Mouse (Mus musculus) midbrain, embryonic 14.5 days (tissue): ENCODE data around the gene Atad1. TPM values are rescaled to one million over a fixed set of nuclear protein-coding genes. Genes with fewer than 3 reads are reported as not detected.
"Not testable (repeated sequence)": the region's sequence is repeated elsewhere in the genome, so short reads cannot be mapped to it uniquely, and the experiment has no call there.

Experiments used
- ATAC-seq: fragments of 200-750 bp; cut with Nextera tagmentation; 2 replicates; pipeline ENCODE4 v1.8.0; 2017; ENCODE audit warnings: moderate number of reproducible peaks, moderate library complexity; ENCODE audit not compliant: low FRiP score, low TSS enrichment
- DNase-seq: peaks from one replicate; pipeline ENCODE4 v3.0.0-alpha.2; 2015
- H3K27ac ChIP-seq: fragments of 300-500 bp; sonication (generic); replicated peaks from 2 replicates; pipeline ENCODE4 v1.5.1; 2014; ENCODE audit warnings: mild to moderate bottlenecking, low read depth, low read length, moderate library complexity
- H3K27me3 ChIP-seq: fragments of 300-500 bp; sonication (generic); 2 replicates; pipeline ENCODE4 v1.6.1; 2014; ENCODE audit warnings: low read length, control low read depth, mixed read lengths; ENCODE audit not compliant: control insufficient read depth, insufficient read depth
- H3K36me3 ChIP-seq: fragments of 300-500 bp; sonication (generic); 2 replicates; pipeline ENCODE4 v1.6.1; 2014; ENCODE audit warnings: low read length, control low read depth; ENCODE audit not compliant: control insufficient read depth, insufficient read depth
- H3K4me1 ChIP-seq: fragments of 300-500 bp; sonication (generic); 2 replicates; pipeline ENCODE4 v1.6.1; 2014; ENCODE audit warnings: mild to moderate bottlenecking, antibody characterized with exemption, low read length, control low read depth; ENCODE audit not compliant: control insufficient read depth, insufficient read depth
- H3K4me2 ChIP-seq: fragments of 300-500 bp; sonication (generic); 2 replicates; pipeline ENCODE4 v1.6.1; 2014; ENCODE audit warnings: mild to moderate bottlenecking, low read length, moderate library complexity
- H3K4me3 ChIP-seq: fragments of 300-500 bp; sonication (generic); replicated peaks from 2 replicates; pipeline ENCODE4 v1.5.1; 2014; ENCODE audit warnings: low read depth, low read length
- H3K9ac ChIP-seq: fragments of 300-500 bp; sonication (generic); replicated peaks from 2 replicates; pipeline ENCODE4 v1.6.1; 2014; ENCODE audit warnings: mild to moderate bottlenecking, low read length, moderate library complexity
- H3K9me3 ChIP-seq: fragments of 300-500 bp; sonication (generic); 2 replicates; pipeline ENCODE4 v1.6.1; 2016; ENCODE audit warnings: low read length, control low read depth, mixed read lengths; ENCODE audit not compliant: control insufficient read depth
- WGBS: fragments of 180-500 bp; shearing (Covaris S2); extraction: QIAGEN DNeasy Blood & Tissue Kit; methylation state at CpG from one replicate; pipeline ENCODE4 v1.1.7; 2014; 5-methylcytosine and 5-hydroxymethylcytosine counted together
- polyA plus RNA-seq: library from polyadenylated mRNA; unstranded; fragments of >200 nt; fragmentation: Nextera tagmentation; extraction: Ambion mirVana; gene quantifications from 2 replicates; pipeline ENCODE4 v1.2.1, GENCODE M21; 2014

Gene Atad1
- polyA plus RNA-seq, 1 experiment from 2014 or later: 143 TPM

- H3K27ac ChIP-seq: peak overlapping the region; percentile 92
- H3K9ac ChIP-seq: peak overlapping the region; percentile 92
- DNase-seq: peak; percentile 96
- ATAC-seq: peak; percentile 96
- H3K4me1 ChIP-seq: peaks cover 18% of the 10 kb centered on the region
- peak overlapping the region; percentile 92 for H3K4me3 ChIP-seq
- under 1% methylated on average over 63 of the region's 63 CpGs for WGBS
- no peaks in the 10 kb centered on the region for H3K27me3 ChIP-seq
- no peaks in the 10 kb centered on the region for H3K36me3 ChIP-seq
- peak overlapping the region; percentile 89 for H3K4me2 ChIP-seq
- no peaks in the 10 kb centered on the region for H3K9me3 ChIP-seq
Observed at GRCm38 (mm10) chr19:32711761-32712541, 27.6 kb downstream of the Atad1 start.

DNA sequence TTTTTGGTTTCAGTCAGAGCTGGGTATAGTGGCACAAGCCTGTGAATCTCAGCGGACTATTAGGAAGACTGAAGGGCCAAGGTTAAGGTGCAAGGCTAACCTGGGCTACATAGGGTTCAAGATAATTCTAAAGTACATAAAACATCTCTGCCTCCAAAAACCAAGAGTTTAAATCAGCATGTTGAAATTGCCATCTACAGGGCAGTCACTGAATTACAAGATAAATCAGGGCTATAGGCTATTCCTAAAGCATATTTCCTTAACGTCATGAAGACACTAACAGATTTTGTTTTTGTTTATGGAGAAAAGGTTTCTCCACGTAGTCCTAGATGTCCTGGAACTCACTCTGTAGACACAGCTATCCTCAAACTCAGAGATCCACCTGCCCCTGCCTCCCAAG, 29.3 kb downstream of the Atad1 start:
- no peak overlapping the region for H3K9ac ChIP-seq
- H3K4me3 ChIP-seq: no peak overlapping the region
- peak; percentile 63 for DNase-seq
- no peaks in the 10 kb centered on the region for H3K9me3 ChIP-seq
- peaks cover 10% of the 10 kb centered on the region for H3K36me3 ChIP-seq
- no peaks in the 10 kb centered on the region for H3K27me3 ChIP-seq
- 69% methylated on average over 3 of the region's 3 CpGs for WGBS
- no peak for ATAC-seq
- peaks cover 18% of the 10 kb centered on the region for H3K4me1 ChIP-seq
- no peak overlapping the region for H3K27ac ChIP-seq
- 0 out of 2 replicates have a peak overlapping the region, but pooled peaks have one; percentile 89 for H3K4me2 ChIP-seq

DNA sequence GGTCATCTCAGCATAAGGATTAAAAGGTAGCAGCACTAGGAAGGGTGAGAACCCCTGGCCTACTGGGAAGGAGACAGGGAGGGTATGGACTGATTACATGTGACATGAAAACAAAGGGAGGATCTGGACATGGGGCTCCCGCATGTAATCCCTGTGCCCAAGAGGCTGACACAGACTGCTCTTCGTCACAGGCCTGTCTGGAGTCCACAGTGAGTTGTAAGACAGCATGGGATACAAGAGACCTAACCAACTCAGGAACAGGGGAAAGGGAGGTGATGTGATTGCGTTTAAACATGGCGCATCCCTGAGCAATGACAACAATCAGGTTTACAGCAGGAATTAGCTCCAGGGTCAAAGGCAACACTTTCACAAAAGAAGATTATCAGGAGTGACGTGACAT, 30.6 kb downstream of the Atad1 start:
- Histone ChIP-seq H3K9me3 (no peaks in the 10 kb centered on the region), H3K27ac (no peak overlapping the region), H3K27me3 (no peaks in the 10 kb centered on the region), H3K4me1 (peaks cover 18% of the 10 kb centered on the region), H3K36me3 (peaks cover 23% of the 10 kb centered on the region), H3K4me3 (no peak overlapping the region), H3K9ac (no peak overlapping the region), H3K4me2 (no peak overlapping the region)
- ATAC-seq: no peak
- WGBS: 65% methylated on average over 5 of the region's 5 CpGs
- no peak for DNase-seq

DNA sequence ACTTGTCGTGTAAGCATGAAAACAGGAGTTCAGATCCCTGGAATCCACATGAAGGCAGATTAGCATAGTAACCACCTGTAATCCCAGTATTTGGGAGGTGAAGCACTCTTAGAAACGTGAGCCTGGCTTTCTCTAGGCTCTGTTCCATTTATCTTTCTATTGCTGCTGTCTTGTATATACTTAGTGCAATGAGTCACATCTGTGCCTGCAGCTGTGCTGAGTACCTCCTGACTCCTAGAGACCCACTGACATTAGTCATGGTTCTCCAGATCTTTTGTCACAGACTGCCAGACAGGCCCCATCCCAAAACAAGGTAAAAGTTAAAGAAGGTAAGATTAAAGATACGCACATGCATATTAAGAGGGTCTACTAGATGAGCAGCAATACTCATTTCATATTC, 37.4 kb downstream of the Atad1 start:
- Histone ChIP-seq H3K36me3 (peaks cover 74% of the 10 kb centered on the region), H3K9ac (no peak overlapping the region), H3K4me2 (no peak overlapping the region), H3K27me3 (no peaks in the 10 kb centered on the region), H3K27ac (no peak overlapping the region), H3K9me3 (no peaks in the 10 kb centered on the region), H3K4me3 (no peak overlapping the region), H3K4me1 (no peaks in the 10 kb centered on the region)
- WGBS: 87% methylated on average over 3 of the region's 3 CpGs
- DNase-seq (no peak), ATAC-seq (no peak)

GRCm38 (mm10) chr19:32696674-32697073, 42.9 kb downstream of the Atad1 start:
- H3K4me1 ChIP-seq: no peaks in the 10 kb centered on the region
- peaks cover 83% of the 10 kb centered on the region for H3K36me3 ChIP-seq
- H3K9ac ChIP-seq: no peak overlapping the region
- no peak for ATAC-seq
- H3K27me3 ChIP-seq: no peaks in the 10 kb centered on the region
- no peak for DNase-seq
- no peak overlapping the region for H3K27ac ChIP-seq
- no peak overlapping the region for H3K4me3 ChIP-seq
- 92% methylated on average over 2 of the region's 2 CpGs for WGBS
- no peak overlapping the region for H3K4me2 ChIP-seq
- H3K9me3 ChIP-seq: no peaks in the 10 kb centered on the region

- H3K4me1 ChIP-seq: no peaks in the 10 kb centered on the region
- no peak overlapping the region for H3K4me2 ChIP-seq
- H3K36me3 ChIP-seq: peaks cover 63% of the 10 kb centered on the region
- H3K4me3 ChIP-seq: no peak overlapping the region
- DNase-seq (peak; percentile 73), ATAC-seq (no peak)
- 84% methylated on average over 6 of the region's 6 CpGs for WGBS
- H3K27me3 ChIP-seq: no peaks in the 10 kb centered on the region
- H3K27ac ChIP-seq: no peak overlapping the region
- no peaks in the 10 kb centered on the region for H3K9me3 ChIP-seq
- no peak overlapping the region for H3K9ac ChIP-seq
Observed at GRCm38 (mm10) chr19:32689724-32690123, 49.9 kb downstream of the Atad1 start.

- ATAC-seq, H3K4me1 ChIP-seq, DNase-seq, H3K9ac ChIP-seq, H3K4me2 ChIP-seq, H3K27me3 ChIP-seq, H3K9me3 ChIP-seq, H3K27ac ChIP-seq, H3K4me3 ChIP-seq: not testable (repeated sequence)
- H3K36me3 ChIP-seq: peaks cover 57% of the 10 kb centered on the region
- 85% methylated on average over 3 of the region's 3 CpGs for WGBS
Observed at GRCm38 (mm10) chr19:32688227-32688626, 51.4 kb downstream of the Atad1 start.

DNA sequence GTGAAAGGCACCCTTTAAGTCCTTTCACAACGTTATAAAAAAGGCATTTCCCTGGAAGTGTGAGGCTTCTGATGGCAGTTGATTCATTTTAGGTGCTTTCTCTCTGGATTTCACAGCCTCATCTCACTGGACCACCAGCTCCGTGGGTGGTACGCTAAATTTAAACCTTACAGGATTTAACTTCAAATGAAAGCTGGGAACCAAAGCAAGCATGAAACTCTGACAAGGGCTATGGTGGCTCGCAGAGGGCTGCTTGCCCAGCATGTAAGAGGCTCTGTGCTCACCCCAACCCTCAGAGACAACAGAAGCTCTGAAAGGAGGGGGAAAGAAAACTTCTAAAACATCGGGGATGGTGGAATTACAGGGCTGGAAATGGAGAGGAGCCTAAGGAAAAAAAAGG, 51.9 kb downstream of the Atad1 start:
- no peaks in the 10 kb centered on the region for H3K9me3 ChIP-seq
- no peak for ATAC-seq
- H3K4me1 ChIP-seq: no peaks in the 10 kb centered on the region
- no peaks in the 10 kb centered on the region for H3K27me3 ChIP-seq
- no peak overlapping the region for H3K27ac ChIP-seq
- no peak overlapping the region for H3K4me2 ChIP-seq
- no peak overlapping the region for H3K4me3 ChIP-seq
- WGBS: 58% methylated on average over 5 of the region's 5 CpGs
- H3K9ac ChIP-seq: no peak overlapping the region
- peaks cover 57% of the 10 kb centered on the region for H3K36me3 ChIP-seq
- DNase-seq: no peak

DNA sequence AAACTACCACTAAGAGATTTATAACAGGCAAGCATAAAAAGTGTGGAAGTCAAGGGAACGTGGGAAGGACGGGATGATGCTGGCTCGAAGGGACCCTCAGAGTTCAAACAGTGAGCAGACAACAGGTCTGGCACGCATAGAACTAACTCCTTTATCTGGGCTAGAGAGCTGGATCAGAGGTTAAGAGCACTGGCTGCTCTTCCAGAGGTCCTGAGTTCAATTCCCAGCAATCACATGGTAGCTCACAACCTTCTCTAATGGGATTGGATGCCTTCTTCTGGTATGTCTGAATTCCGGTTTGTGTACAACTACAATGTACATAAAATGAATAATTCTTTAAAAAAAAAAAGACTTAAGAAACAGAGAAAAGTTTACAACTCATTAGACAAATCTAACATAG, 56.5 kb downstream of the Atad1 start:
- 94% methylated on average over 5 of the region's 5 CpGs for WGBS
- DNase-seq (no peak), ATAC-seq (no peak)
- Histone ChIP-seq H3K4me1 (no peaks in the 10 kb centered on the region), H3K4me3 (no peak overlapping the region), H3K36me3 (peaks cover 55% of the 10 kb centered on the region), H3K27ac (no peak overlapping the region), H3K27me3 (no peaks in the 10 kb centered on the region), H3K4me2 (no peak overlapping the region), H3K9me3 (no peaks in the 10 kb centered on the region), H3K9ac (no peak overlapping the region)
